Mouse (Mus musculus) gastrocnemius, postnatal 36 days (tissue): ENCODE results near the gene Efna4. TPM values are rescaled to one million over a fixed set of nuclear protein-coding genes. Genes with fewer than 3 reads are reported as not detected.

Experiments used
- DNase-seq, 2 experiments: peaks; one replicate each; pipeline ENCODE4 v3.0.0; 2022
- intact Hi-C: fragments of 180-260 bp; cut with DNase I; formaldehyde crosslinking; loops from one replicate; pipeline ENCODE4 v1.15.1; 2025
- total RNA-seq, 2 experiments: library from RNA; stranded (reverse); gene quantifications; 2 replicates each; pipeline ENCODE4 v1.2.3; 2021

Efna4 gene
- total RNA-seq, 2 experiments from 2014 or later, result 0.15 TPM; not detected in 1

- DNase-seq, result no peak
Measured at GRCm38 (mm10) chr3:89365153-89365485, 27.3 kb upstream of the Efna4 start, which contains the start of gene Dcst1. Gene Dcst1, minus strand, starts transcription at chr3:89365253.

GRCm38 (mm10) chr3:89364631-89365030 is 26.8 kb upstream of the Efna4 start:
- DNase-seq, result no peak
- intact Hi-C loops, result loop anchor here (10.0 kb wide), 1 partner anchor 330 kb away; no protein-coding TSS in a partner anchor

More at GRCm38 (mm10) chr3:89365153-89365485, 27.3 kb upstream of the Efna4 start, which contains the start of gene Dcst1:
- intact Hi-C loops, result loop anchor here (10.0 kb wide), 1 partner anchor 330 kb away; no protein-coding TSS in a partner anchor

GRCm38 (mm10) chr3:89361675-89362074 is 23.8 kb upstream of the Efna4 start, which contains the start of gene Dcst2:
Gene Dcst2, plus strand, starts transcription at chr3:89361975.
- DNase-seq, result no peak
- intact Hi-C loops, result loop anchor here (10.0 kb wide), 1 partner anchor 333 kb away; no protein-coding TSS in a partner anchor

GRCm38 (mm10) chr3:89360237-89360636 is 22.4 kb upstream of the Efna4 start:
- DNase-seq, result no peak
- intact Hi-C loops, result loop anchor here (10.0 kb wide), 1 partner anchor 335 kb away; no protein-coding TSS in a partner anchor

- intact Hi-C loops, result loop anchor here (10.0 kb wide), 1 partner anchor 335 kb away; no protein-coding TSS in a partner anchor
- no peak for DNase-seq
Measured at GRCm38 (mm10) chr3:89359630-89360029, 21.8 kb upstream of the Efna4 start.

GRCm38 (mm10) chr3:89356029-89356428 is 18.2 kb upstream of the Efna4 start:
- intact Hi-C loops, result no loop called here
- no peak for DNase-seq

GRCm38 (mm10) chr3:89355512-89355902 is 17.7 kb upstream of the Efna4 start:
- DNase-seq, result no peak
- intact Hi-C loops, result loop anchor here (2.0 kb wide), 2 partner anchors 15 to 39 kb away; no protein-coding TSS in a partner anchor

- DNase-seq, result peak; percentile 82 to 84
- intact Hi-C loops, result loop anchor here (2.0 kb wide), 2 partner anchors 14 to 38 kb away; no protein-coding TSS in a partner anchor
Measured at GRCm38 (mm10) chr3:89354816-89355511, 17.1 kb upstream of the Efna4 start.

GRCm38 (mm10) chr3:89351271-89351670 is 13.4 kb upstream of the Efna4 start:
- intact Hi-C loops, result no loop called here

GRCm38 (mm10) chr3:89349869-89350501 is 12.2 kb upstream of the Efna4 start, which contains the start of gene Adam15:
Gene Adam15, minus strand, starts transcription at chr3:89349996.
- peak; percentile 87 to 92 for DNase-seq

More at GRCm38 (mm10) chr3:89351271-89351670, 13.4 kb upstream of the Efna4 start:
- DNase-seq, result no peak

GRCm38 (mm10) chr3:89348911-89349868 is 11.4 kb upstream of the Efna4 start:
- peak; percentile 52 to 63 for DNase-seq
- intact Hi-C loops, result loop anchor here (10.0 kb wide), 1 partner anchor 336 kb away; no protein-coding TSS in a partner anchor

More at GRCm38 (mm10) chr3:89349869-89350501, 12.2 kb upstream of the Efna4 start, which contains the start of gene Adam15:
- intact Hi-C loops, result loop anchor here (10.0 kb wide), 1 partner anchor 335 kb away; no protein-coding TSS in a partner anchor

- no peak for DNase-seq
- intact Hi-C loops, result loop anchor here (10.0 kb wide), 1 partner anchor 337 kb away; no protein-coding TSS in a partner anchor
Measured at GRCm38 (mm10) chr3:89347916-89348315, 10.1 kb upstream of the Efna4 start.

GRCm38 (mm10) chr3:89346815-89347540 is 9.2 kb upstream of the Efna4 start:
- intact Hi-C loops, result loop anchor here (10.0 kb wide), 1 partner anchor 338 kb away; no protein-coding TSS in a partner anchor
- DNase-seq, result no peak

- intact Hi-C loops, result loop anchor here (10.0 kb wide), 1 partner anchor 342 kb away; no protein-coding TSS in a partner anchor
- DNase-seq, result no peak
Measured at GRCm38 (mm10) chr3:89343279-89343678, 5.5 kb upstream of the Efna4 start.

GRCm38 (mm10) chr3:89341794-89342193 is 4.0 kb upstream of the Efna4 start:
- no peak for DNase-seq
- intact Hi-C loops, result loop anchor here (2.0 to 10.0 kb wide), 3 partner anchors 13 to 343 kb away; no protein-coding TSS in a partner anchor

- intact Hi-C loops, result loop anchor here (2.0 to 10.0 kb wide), 3 partner anchors 14 to 344 kb away; no protein-coding TSS in a partner anchor
- peak in 1 of 2 experiments; percentile 67 for DNase-seq
Measured at GRCm38 (mm10) chr3:89340465-89340864, 2.6 kb upstream of the Efna4 start.

GRCm38 (mm10) chr3:89339416-89339815 is 1.6 kb upstream of the Efna4 start:
- intact Hi-C loops, result no loop called here
- DNase-seq, result peak; percentile 51 to 66

- no peak for DNase-seq
- intact Hi-C loops, result no loop called here
Measured at GRCm38 (mm10) chr3:89337062-89337720, 637 bp downstream of the Efna4 start.
